Mouse (Mus musculus): Measurements from ENCODE around the gene Lair1.

DNA sequence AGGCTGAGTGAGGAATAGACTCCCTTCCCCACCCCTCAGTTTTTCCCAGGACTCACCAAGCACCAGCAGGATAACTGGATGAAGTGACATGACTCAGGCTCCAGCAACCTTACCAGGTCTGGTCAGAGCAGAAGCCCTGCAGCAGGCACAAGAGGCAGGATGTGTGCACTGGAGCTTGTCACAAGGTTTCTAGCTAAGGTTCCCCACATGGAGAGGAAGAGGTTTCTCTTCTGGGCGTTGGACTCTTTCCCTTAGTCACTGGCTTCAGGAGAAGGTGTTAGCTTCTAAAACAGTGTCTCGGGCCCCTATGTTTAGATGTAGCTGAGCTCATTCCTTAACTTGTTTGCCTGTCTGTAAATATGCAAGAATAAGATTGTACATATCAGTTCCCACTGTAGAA is at the start of gene Lair1:
- TF ChIP-seq POLR2A (IDR thresholded peaks at IDR 0.05; ENCODE audit: low read depth, low read length) = no peak
- TF ChIP-seq CTCF (IDR thresholded peaks at IDR 0.05; ENCODE audit: extremely low read depth, insufficient read depth, insufficient read length, insufficient replicate concordance) = no peak

Data from spleen, adult 2 months (tissue).